Mouse (Mus musculus) neural tube, embryonic 13.5 days (tissue): ENCODE data around the gene Ace. TPM values are rescaled to one million over a fixed set of nuclear protein-coding genes. Genes with fewer than 3 reads are reported as not detected.

Source experiments
- ATAC-seq: fragments of 200-750 bp; cut with Nextera tagmentation; 2 replicates; pipeline ENCODE4 v1.8.0; 2017; ENCODE audit warnings: low read depth, mild to moderate bottlenecking, moderate TSS enrichment, moderate library complexity
- H3K27ac ChIP-seq: fragments of 300-500 bp; sonication (generic); replicated peaks from 2 replicates; pipeline ENCODE4 v1.5.1; 2015; ENCODE audit warnings: moderate library complexity, mild to moderate bottlenecking, inconsistent platforms
- H3K27me3 ChIP-seq: fragments of 300-500 bp; sonication (generic); 2 replicates; pipeline ENCODE4 v1.6.1; 2015; ENCODE audit warnings: mild to moderate bottlenecking, inconsistent platforms
- H3K36me3 ChIP-seq: fragments of 300-500 bp; sonication (generic); 2 replicates; pipeline ENCODE4 v1.6.1; 2015; ENCODE audit warnings: mild to moderate bottlenecking, inconsistent platforms
- H3K4me1 ChIP-seq: fragments of 300-500 bp; sonication (generic); replicated peaks from 2 replicates; pipeline ENCODE4 v1.6.1; 2015; ENCODE audit warnings: inconsistent platforms
- H3K4me2 ChIP-seq: fragments of 300-500 bp; sonication (generic); 2 replicates; pipeline ENCODE4 v1.6.1; 2015; ENCODE audit warnings: inconsistent platforms, mild to moderate bottlenecking, moderate library complexity
- H3K4me3 ChIP-seq: fragments of 300-500 bp; sonication (generic); 2 replicates; pipeline ENCODE4 v1.5.1; 2015; ENCODE audit warnings: mild to moderate bottlenecking, inconsistent platforms
- H3K9ac ChIP-seq: fragments of 300-500 bp; sonication (generic); 2 replicates; pipeline ENCODE4 v1.6.1; 2015; ENCODE audit warnings: moderate library complexity, mild to moderate bottlenecking, inconsistent platforms
- H3K9me3 ChIP-seq: fragments of 300-500 bp; sonication (generic); 2 replicates; pipeline ENCODE4 v1.6.1; 2016; ENCODE audit warnings: inconsistent platforms
- WGBS: fragments of 180-500 bp; shearing (Covaris S2); methylation state at CpG from one replicate; pipeline ENCODE4 v1.1.7; 2015; 5-methylcytosine and 5-hydroxymethylcytosine counted together
- polyA plus RNA-seq: library from polyadenylated mRNA; unstranded; fragments of >200 nt; fragmentation: Nextera tagmentation; extraction: Ambion mirVana; gene quantifications from 2 replicates; pipeline ENCODE4 v1.2.1, GENCODE M21; 2015

Gene Ace
- polyA plus RNA-seq, 1 experiment from 2014 or later, result 2.4 TPM

GRCm38 (mm10) chr11:105935496-105935895, 32.2 kb upstream of the Ace start:
- Histone ChIP-seq H3K9me3 (no peaks in the 10 kb centered on the region), H3K36me3 (no peaks in the 10 kb centered on the region), H3K4me1 (no peaks in the 10 kb centered on the region; the same call in 1 of the 2 replicates), H3K4me2 (no peak overlapping the region), H3K27me3 (peaks cover 9% of the 10 kb centered on the region; the same call in 1 of the 2 replicates), H3K27ac (no peak overlapping the region), H3K9ac (no peak overlapping the region), H3K4me3 (no peak overlapping the region)
- no peak for ATAC-seq
- WGBS, result 86% methylated on average over 8 of the region's 8 CpGs

- Histone ChIP-seq H3K4me2 (no peak overlapping the region), H3K4me3 (no peak overlapping the region), H3K36me3 (no peaks in the 10 kb centered on the region), H3K9ac (no peak overlapping the region), H3K4me1 (no peaks in the 10 kb centered on the region; the same call in 1 of the 2 replicates), H3K27me3 (peaks cover 9% of the 10 kb centered on the region; the same call in 1 of the 2 replicates), H3K9me3 (no peaks in the 10 kb centered on the region), H3K27ac (no peak overlapping the region)
- no peak for ATAC-seq
- whole genome bisulfite sequencing, result 91% methylated on average over 6 of the region's 6 CpGs
Observed at GRCm38 (mm10) chr11:105936200-105936599, 31.5 kb upstream of the Ace start.

- Histone ChIP-seq H3K27ac (no peak overlapping the region), H3K9me3 (no peaks in the 10 kb centered on the region), H3K4me2 (no peak overlapping the region), H3K27me3 (peaks cover 12% of the 10 kb centered on the region), H3K4me1 (no peaks in the 10 kb centered on the region; the same call in 1 of the 2 replicates), H3K9ac (no peak overlapping the region), H3K36me3 (no peaks in the 10 kb centered on the region), H3K4me3 (no peak overlapping the region)
- no peak for ATAC-seq
- 90% methylated on average over 3 of the region's 3 CpGs for WGBS
Observed at GRCm38 (mm10) chr11:105936974-105937373, 30.8 kb upstream of the Ace start.

DNA sequence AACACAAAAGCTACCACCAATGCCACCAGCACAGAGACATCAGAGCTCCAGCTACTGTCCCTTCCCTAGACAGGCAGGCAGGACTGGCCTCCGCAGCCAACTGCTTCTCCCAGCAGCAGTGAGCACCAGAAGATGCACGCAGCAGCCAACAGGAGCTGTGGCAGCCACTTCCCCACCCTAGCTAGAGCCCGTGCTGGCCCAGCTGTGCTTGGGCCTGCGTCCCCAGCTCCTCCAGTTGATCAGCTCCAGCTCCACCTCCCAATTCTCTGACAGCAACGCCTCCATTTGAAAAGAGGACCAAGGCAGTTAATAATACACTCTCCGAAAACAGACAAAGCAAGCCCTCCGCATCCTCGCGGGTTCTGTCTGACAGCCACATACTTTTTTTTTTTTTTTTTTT, 29.0 kb upstream of the Ace start:
- Histone ChIP-seq H3K9ac (0 out of 2 replicates have a peak overlapping the region, but pooled peaks have one; percentile 12), H3K4me3 (no peak overlapping the region), H3K36me3 (no peaks in the 10 kb centered on the region), H3K27me3 (peaks cover 28% of the 10 kb centered on the region), H3K4me2 (no peak overlapping the region), H3K27ac (no peak overlapping the region), H3K4me1 (peaks cover 13% of the 10 kb centered on the region), H3K9me3 (no peaks in the 10 kb centered on the region)
- 44% methylated on average over 9 of the region's 9 CpGs for WGBS
- no peak for ATAC-seq

DNA sequence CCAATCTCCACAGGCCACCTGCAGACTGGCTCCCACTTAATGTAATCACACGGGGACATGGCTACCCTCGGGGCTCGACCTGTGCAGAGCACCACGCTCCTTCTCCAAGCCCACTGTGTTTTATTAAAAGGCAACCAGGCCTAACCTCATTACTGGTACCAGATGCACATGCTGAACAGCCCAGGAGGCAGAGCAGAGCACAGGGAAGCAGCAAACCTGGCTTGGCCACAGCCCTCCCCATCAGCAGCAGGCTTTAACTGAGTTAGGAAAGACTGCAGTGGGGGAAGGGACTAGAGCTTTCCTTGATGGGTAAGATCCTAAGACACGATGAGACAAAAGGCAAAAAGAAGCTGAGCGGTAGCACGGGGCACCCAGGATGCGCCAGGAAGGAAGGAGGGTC, 25.8 kb upstream of the Ace start:
- no peak overlapping the region for H3K9ac ChIP-seq

DNA sequence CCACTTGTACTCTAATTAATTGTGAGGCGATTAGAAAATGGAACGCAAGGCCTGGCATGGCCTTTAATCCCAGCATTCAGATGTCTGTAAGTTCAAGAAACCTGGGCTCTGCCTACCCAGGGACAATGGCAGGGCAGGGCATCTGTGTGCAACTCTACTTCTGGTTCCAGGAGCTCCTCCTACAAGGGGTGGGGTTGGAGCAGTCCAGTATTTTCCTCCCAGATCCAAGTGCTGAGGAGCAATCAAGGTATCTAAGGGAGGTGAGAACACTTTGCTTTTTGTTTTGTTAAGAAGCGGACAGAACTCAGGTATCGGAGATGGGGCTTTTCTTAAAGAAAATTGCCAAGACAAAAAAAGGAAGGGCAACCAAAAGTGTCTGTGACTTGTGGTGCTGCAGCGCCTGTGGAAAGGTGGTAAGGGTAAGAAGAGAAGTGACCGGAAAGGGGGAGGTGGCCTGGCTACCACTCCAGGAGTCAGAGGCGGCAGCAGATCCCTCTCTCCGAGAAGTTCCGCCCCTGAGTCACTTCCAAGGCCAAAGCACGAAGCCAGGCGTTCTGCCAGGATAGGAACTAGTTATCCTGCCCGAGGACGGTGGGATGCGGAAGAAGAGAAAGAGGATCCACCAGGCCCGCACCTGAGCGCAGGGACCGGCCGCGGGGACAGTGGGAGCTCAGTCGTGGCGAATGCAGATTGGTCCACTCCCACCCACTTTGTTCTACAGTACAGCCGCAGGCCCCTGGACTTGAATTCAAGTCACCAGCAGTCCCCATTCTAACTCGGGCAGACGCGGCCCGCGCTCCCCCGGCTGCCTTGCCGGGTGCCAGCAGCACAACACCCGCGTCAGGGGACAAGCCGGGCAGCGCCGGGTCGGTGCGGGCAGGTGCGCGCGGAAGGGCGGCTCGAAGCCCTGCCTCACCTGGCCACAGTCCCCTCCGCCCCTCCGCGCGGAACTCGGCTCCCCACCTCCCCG, 24.3 kb upstream of the Ace start:
- H3K27ac ChIP-seq, result no peak overlapping the region
- peak overlapping the region; percentile 62 for H3K4me3 ChIP-seq
- peak overlapping the region; percentile 87 for H3K4me2 ChIP-seq
- WGBS, result 8% methylated on average over 33 of the region's 47 CpGs
- H3K4me1 ChIP-seq, result peaks cover 25% of the 10 kb centered on the region
- ATAC-seq, result peak; percentile 65
- no peaks in the 10 kb centered on the region for H3K36me3 ChIP-seq
- H3K27me3 ChIP-seq, result peaks cover 41% of the 10 kb centered on the region
- peak overlapping the region; percentile 77 for H3K9ac ChIP-seq
- no peaks in the 10 kb centered on the region for H3K9me3 ChIP-seq

More for the DNA sequence above, 25.8 kb upstream of the Ace start:
- WGBS, result 73% methylated on average over 8 of the region's 8 CpGs
- no peak for ATAC-seq
- no peak overlapping the region for H3K27ac ChIP-seq
- H3K4me2 ChIP-seq, result no peak overlapping the region
- peaks cover 25% of the 10 kb centered on the region for H3K4me1 ChIP-seq
- H3K27me3 ChIP-seq, result peaks cover 41% of the 10 kb centered on the region
- H3K9me3 ChIP-seq, result no peaks in the 10 kb centered on the region
- no peak overlapping the region for H3K4me3 ChIP-seq
- H3K36me3 ChIP-seq, result no peaks in the 10 kb centered on the region

DNA sequence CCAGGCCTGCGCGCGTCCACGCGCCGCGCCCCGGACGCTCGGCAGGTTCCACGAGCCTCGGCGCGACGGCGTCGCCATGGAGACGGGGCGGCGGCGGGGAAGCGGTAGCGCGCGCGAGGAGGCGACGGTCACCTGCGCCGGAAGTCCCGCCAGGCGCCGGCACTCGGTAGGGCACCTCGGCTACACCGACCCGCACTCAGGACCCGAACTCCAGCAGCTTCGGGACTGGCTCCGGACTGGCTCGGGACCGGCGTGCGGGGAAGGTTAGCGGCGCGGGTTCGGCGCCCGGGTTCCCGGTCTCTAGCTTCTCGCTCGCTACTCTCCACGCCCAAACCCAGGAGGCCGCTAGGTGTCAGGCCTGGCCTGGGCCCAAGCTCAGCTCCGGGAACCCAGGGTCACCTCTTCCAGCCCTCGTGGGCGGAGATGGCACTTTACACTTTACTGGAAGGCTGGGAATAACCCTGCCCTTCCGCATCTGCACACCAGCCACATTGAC, 23.6 kb upstream of the Ace start:
- H3K27ac ChIP-seq, result 0 out of 2 replicates have a peak overlapping the region, but pooled peaks have one; percentile 3
- under 1% methylated on average over 59 of the region's 59 CpGs for WGBS
- no peaks in the 10 kb centered on the region for H3K9me3 ChIP-seq
- H3K9ac ChIP-seq, result peak overlapping the region; percentile 77
- peak; percentile 86 for ATAC-seq
- peaks cover 41% of the 10 kb centered on the region for H3K27me3 ChIP-seq
- H3K4me2 ChIP-seq, result peak overlapping the region; percentile 87
- H3K4me1 ChIP-seq, result peaks cover 25% of the 10 kb centered on the region
- no peaks in the 10 kb centered on the region for H3K36me3 ChIP-seq
- H3K4me3 ChIP-seq, result peak overlapping the region; percentile 62

- no peaks in the 10 kb centered on the region for H3K9me3 ChIP-seq
- no peak overlapping the region for H3K27ac ChIP-seq
- ATAC-seq, result no peak
Observed at GRCm38 (mm10) chr11:105944770-105945672, 22.7 kb upstream of the Ace start.

GRCm38 (mm10) chr11:105946694-105947154, 21.0 kb upstream of the Ace start:
- H3K9me3 ChIP-seq, result no peaks in the 10 kb centered on the region
- no peak overlapping the region for H3K4me2 ChIP-seq
- ATAC-seq, result no peak
- no peak overlapping the region for H3K27ac ChIP-seq
- H3K9ac ChIP-seq, result no peak overlapping the region
- no peaks in the 10 kb centered on the region for H3K36me3 ChIP-seq
- peaks cover 25% of the 10 kb centered on the region for H3K4me1 ChIP-seq
- WGBS, result 52% methylated on average over 11 of the region's 11 CpGs
- no peak overlapping the region for H3K4me3 ChIP-seq
- H3K27me3 ChIP-seq, result peaks cover 32% of the 10 kb centered on the region

More at GRCm38 (mm10) chr11:105944770-105945672, 22.7 kb upstream of the Ace start:
- peaks cover 25% of the 10 kb centered on the region for H3K4me1 ChIP-seq
- peak overlapping the region; percentile 62 for H3K4me3 ChIP-seq
- 81% methylated on average over 16 of the region's 16 CpGs for WGBS
- peak overlapping the region; percentile 77 for H3K9ac ChIP-seq
- H3K4me2 ChIP-seq, result peak overlapping the region; percentile 87
- peaks cover 35% of the 10 kb centered on the region for H3K27me3 ChIP-seq
- H3K36me3 ChIP-seq, result no peaks in the 10 kb centered on the region

DNA sequence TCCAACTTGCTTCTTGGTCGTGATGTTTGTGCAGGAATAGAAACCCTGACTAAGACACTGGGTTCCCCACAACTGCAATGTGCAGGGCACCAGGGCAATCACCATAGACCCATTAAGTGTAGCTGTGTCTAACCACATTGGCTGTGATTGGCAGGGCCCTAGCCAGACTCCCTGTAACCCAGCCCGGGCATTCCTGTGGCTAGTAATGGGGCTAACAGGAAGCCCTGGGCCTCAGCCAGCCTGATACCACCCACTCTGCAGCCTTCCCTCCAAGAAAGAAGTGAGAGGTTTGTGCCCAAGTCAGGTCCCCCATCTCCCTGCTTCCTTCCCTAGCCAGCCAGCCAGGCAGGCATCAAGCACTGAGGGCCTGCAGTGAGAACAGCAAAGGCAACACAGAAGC, 19.5 kb upstream of the Ace start:
- ATAC-seq, result no peak
- H3K36me3 ChIP-seq, result no peaks in the 10 kb centered on the region
- WGBS, result 77% methylated on average over 2 of the region's 2 CpGs
- no peaks in the 10 kb centered on the region for H3K9me3 ChIP-seq
- H3K9ac ChIP-seq, result no peak overlapping the region
- H3K4me3 ChIP-seq, result no peak overlapping the region
- H3K4me2 ChIP-seq, result no peak overlapping the region
- H3K27ac ChIP-seq, result no peak overlapping the region
- H3K27me3 ChIP-seq, result peaks cover 18% of the 10 kb centered on the region
- H3K4me1 ChIP-seq, result peaks cover 18% of the 10 kb centered on the region

- 0 out of 2 replicates have a peak, but pooled peaks cover 8% of the 10 kb centered on the region for H3K27me3 ChIP-seq
- H3K4me2 ChIP-seq, result no peak overlapping the region
- no peak for ATAC-seq
- no peaks in the 10 kb centered on the region for H3K36me3 ChIP-seq
- no peak overlapping the region for H3K27ac ChIP-seq
- H3K9ac ChIP-seq, result no peak overlapping the region
- no peaks in the 10 kb centered on the region for H3K9me3 ChIP-seq
- WGBS, result 76% methylated on average over 4 of the region's 4 CpGs
- H3K4me1 ChIP-seq, result no peaks in the 10 kb centered on the region
- no peak overlapping the region for H3K4me3 ChIP-seq
Observed at GRCm38 (mm10) chr11:105950519-105950918, 17.2 kb upstream of the Ace start.
